Mouse (Mus musculus) C2C12 (cell line): ENCODE measurements around the gene Ifit2. TPM values are rescaled to one million over a fixed set of nuclear protein-coding genes. Genes with fewer than 3 reads are reported as not detected.
"Not testable (repeated sequence)": the region's sequence is repeated elsewhere in the genome, so short reads cannot be mapped to it uniquely, and the experiment has no call there.

ENCODE experiments used
- H3K27me3 ChIP-seq: one replicate; pipeline ENCODE4 v1.6.1; 2011; ENCODE audit not compliant: control insufficient read depth, insufficient read depth, insufficient read length
- H3K36me3 ChIP-seq: one replicate; pipeline ENCODE4 v1.6.1; 2011; ENCODE audit not compliant: control insufficient read depth, insufficient read depth
- H3K4me3 ChIP-seq: one replicate; pipeline ENCODE4 v1.5.1; 2011; ENCODE audit warnings: mild to moderate bottlenecking, control low read depth; ENCODE audit not compliant: poor library complexity, insufficient read depth, severe bottlenecking
- H3K79me2 ChIP-seq: one replicate; pipeline ENCODE4 v1.6.1; 2011; ENCODE audit not compliant: control insufficient read depth, insufficient read depth
- H3K79me3 ChIP-seq: one replicate; pipeline ENCODE4 v1.6.1; 2011; ENCODE audit warnings: low read depth, control low read depth
- H3ac ChIP-seq: one replicate; pipeline ENCODE3; 2011; ENCODE audit warnings: low read depth; ENCODE audit not compliant: control insufficient read depth, insufficient read length
- CEBPB ChIP-seq: IDR thresholded peaks from one replicate; pipeline ENCODE4 v1.6.1; 2011; ENCODE audit warnings: low read depth, mild to moderate bottlenecking, control low read depth, moderate library complexity
- CTCF ChIP-seq: IDR thresholded peaks from one replicate; pipeline ENCODE4 v1.5.1; 2011; ENCODE audit not compliant: control insufficient read depth, insufficient read depth, insufficient read length
- FOSL1 ChIP-seq: IDR thresholded peaks from one replicate; pipeline ENCODE4 v1.8.0; 2011; ENCODE audit warnings: mild to moderate bottlenecking, low read length; ENCODE audit not compliant: poor library complexity, insufficient read depth, severe bottlenecking
- MAX ChIP-seq: IDR thresholded peaks from one replicate; pipeline ENCODE4 v1.6.1; 2011; ENCODE audit warnings: mild to moderate bottlenecking, control low read depth
- MYOD1 ChIP-seq: IDR thresholded peaks from one replicate; pipeline ENCODE4 v1.6.1; 2011; ENCODE audit warnings: low read depth; ENCODE audit not compliant: control insufficient read depth, insufficient read length
- MYOG ChIP-seq: IDR thresholded peaks from one replicate; pipeline ENCODE4 v1.6.1; 2011; ENCODE audit not compliant: control insufficient read depth, insufficient read length; ENCODE audit errors: extremely low read depth
- USF1 ChIP-seq: IDR thresholded peaks from one replicate; pipeline ENCODE4 v1.6.1; 2011; ENCODE audit warnings: low read depth, mild to moderate bottlenecking, control low read depth, moderate library complexity
- polyA plus RNA-seq: library from polyadenylated mRNA; unstranded; fragments of >200 nt; fragmentation: generic; extraction: Trizol; gene quantifications from one replicate; pipeline ENCODE4 v1.2.1, GENCODE M21; 2012; ENCODE audit warnings: missing spikeins

Gene Ifit2
- polyA plus RNA-seq, 1 experiment = 1.6 TPM

DNA sequence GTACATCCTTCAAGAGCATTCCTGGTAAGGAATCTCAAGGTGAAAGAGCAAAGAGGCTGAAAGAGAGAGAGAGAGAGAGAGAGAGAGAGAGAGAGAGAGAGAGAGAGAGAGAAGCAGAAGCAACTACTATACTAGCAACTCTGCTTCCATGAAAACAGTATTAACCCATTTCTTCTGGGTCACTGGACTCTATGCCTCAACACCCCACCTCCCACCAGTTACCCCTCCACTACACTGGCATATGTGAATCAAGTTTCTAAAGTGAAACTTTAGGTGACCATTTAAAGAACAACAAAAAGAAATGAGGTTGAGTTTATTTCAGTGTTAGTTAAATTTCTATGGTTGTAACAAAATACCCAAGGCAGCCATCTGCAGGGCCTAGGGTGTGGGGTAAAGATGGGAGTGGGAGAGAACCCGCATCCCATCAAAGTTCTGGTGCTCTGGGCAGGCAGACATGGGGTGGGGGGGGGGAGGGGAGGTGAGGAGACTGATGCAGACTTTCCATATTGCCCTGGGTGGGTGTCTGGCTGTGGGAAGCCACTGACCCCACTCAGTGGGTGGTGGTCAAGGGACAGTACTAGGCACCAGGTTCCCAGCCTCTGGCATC, 15.8 kb downstream of the Ifit2 start:
- H3ac ChIP-seq = no peak overlapping the region
- H3K27me3 ChIP-seq = no peaks in the 10 kb centered on the region
- H3K79me3 ChIP-seq = no peaks in the 10 kb centered on the region
- TF ChIP-seq USF1 (no peak), FOSL1 (no peak), CTCF (no peak), MYOG (no peak), MYOD1 (no peak), CEBPB (no peak), MAX (no peak)
- H3K36me3 ChIP-seq = no peaks in the 10 kb centered on the region
- no peaks in the 10 kb centered on the region for H3K79me2 ChIP-seq
- H3K4me3 ChIP-seq = no peak overlapping the region

DNA sequence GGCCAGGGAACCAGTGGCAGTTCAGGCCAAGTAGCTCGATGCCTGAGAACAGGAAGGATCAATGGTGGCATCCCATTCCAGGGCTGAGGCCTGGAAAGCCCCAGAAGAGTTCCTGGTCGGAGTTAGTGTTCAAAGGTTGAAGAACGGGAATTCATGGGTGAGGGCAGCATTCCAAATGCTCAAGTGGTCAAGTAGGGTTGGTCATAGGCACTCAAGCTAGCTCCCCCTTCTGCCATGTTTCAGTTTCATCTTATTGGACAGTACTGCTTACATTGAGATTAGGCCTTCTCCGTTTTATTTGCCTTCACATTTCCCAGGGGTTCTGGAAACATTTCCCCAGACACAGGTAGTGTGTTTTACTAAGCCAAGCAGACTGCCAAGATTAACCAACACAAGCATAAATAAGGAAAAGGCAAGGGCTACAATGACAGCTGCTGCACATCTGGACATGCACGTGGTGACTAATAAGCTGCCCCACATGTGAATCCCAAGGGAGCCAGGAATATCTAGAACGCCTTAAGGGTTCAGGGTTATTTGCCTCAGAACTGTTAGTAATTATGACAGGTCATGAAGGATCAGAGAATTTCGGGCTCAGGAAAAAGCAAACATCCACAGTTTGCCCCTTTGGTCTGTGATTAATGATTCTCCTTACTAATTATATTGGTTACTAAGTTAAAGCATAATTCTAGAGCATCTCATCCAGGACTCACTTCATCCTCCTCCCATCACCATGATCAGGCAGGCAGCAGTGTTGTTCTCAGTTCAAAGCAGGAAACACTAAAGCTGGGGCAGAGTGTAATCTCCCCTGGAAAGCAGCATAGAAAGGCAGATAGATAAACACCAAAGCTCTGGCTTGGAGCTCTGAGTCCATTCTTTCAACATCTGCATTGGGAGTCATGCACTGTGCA, 18.7 kb downstream of the Ifit2 start:
- no peaks in the 10 kb centered on the region for H3K27me3 ChIP-seq
- H3K79me2 ChIP-seq = no peaks in the 10 kb centered on the region
- no peaks in the 10 kb centered on the region for H3K36me3 ChIP-seq
- no peak overlapping the region for H3K4me3 ChIP-seq
- H3K79me3 ChIP-seq = no peaks in the 10 kb centered on the region
- H3ac ChIP-seq = no peak overlapping the region
- TF ChIP-seq MAX (peak; percentile 28), MYOD1 (no peak)

- Histone ChIP-seq H3K36me3 (no peaks in the 10 kb centered on the region), H3K4me3 (no peak overlapping the region), H3K79me3 (no peaks in the 10 kb centered on the region), H3ac (no peak overlapping the region), H3K79me2 (no peaks in the 10 kb centered on the region), H3K27me3 (no peaks in the 10 kb centered on the region)
- no peak for TF ChIP-seq MYOG
Measured at GRCm38 (mm10) chr19:34569896-34570476, 19.5 kb downstream of the Ifit2 start.

DNA sequence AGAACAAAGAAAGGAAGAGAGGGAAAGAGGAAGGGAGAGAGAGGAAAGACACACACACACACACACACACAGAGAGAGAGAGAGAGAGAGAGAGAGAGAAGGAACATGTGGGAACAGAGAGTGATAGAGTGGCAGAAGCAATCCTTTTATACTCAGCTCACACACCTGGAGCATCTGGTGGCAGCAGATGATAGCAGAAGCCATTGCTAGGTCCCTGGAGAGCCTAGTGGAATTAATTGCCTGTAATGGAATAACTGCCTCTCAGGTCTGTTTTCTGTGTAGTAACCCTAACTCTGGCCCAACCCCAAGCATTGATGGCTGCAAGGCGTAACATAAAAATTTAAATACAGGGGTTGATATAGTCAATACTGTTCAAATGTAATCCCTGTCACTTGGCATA, 20.6 kb downstream of the Ifit2 start:
- no peaks in the 10 kb centered on the region for H3K36me3 ChIP-seq
- TF ChIP-seq MYOG (no peak), MYOD1 (no peak), MAX (no peak), CTCF (no peak), CEBPB (no peak), FOSL1 (no peak)
- no peaks in the 10 kb centered on the region for H3K79me2 ChIP-seq
- H3K4me3 ChIP-seq = no peak overlapping the region
- H3ac ChIP-seq = no peak overlapping the region
- H3K79me3 ChIP-seq = no peaks in the 10 kb centered on the region
- H3K27me3 ChIP-seq = no peaks in the 10 kb centered on the region

GRCm38 (mm10) chr19:34573650-34574049, 23.2 kb downstream of the Ifit2 start:
- Histone ChIP-seq H3K27me3 (no peaks in the 10 kb centered on the region), H3K36me3 (no peaks in the 10 kb centered on the region), H3K79me3 (no peaks in the 10 kb centered on the region), H3K79me2 (no peaks in the 10 kb centered on the region), H3ac (no peak overlapping the region), H3K4me3 (no peak overlapping the region)
- TF ChIP-seq CEBPB (no peak), CTCF (no peak), MYOG (no peak), MYOD1 (no peak), FOSL1 (no peak), USF1 (no peak), MAX (no peak)

- Histone ChIP-seq H3K79me3 (no peaks in the 10 kb centered on the region), H3K27me3 (no peaks in the 10 kb centered on the region), H3ac (no peak overlapping the region), H3K36me3 (no peaks in the 10 kb centered on the region), H3K4me3 (no peak overlapping the region), H3K79me2 (no peaks in the 10 kb centered on the region)
- TF ChIP-seq CEBPB (no peak), MYOD1 (no peak), USF1 (no peak), CTCF (no peak), FOSL1 (no peak), MYOG (no peak), MAX (no peak)
Measured at GRCm38 (mm10) chr19:34577121-34577520, 26.6 kb downstream of the Ifit2 start.

- not testable (repeated sequence) for H3K4me3 ChIP-seq, H3K79me2 ChIP-seq, H3ac ChIP-seq, H3K79me3 ChIP-seq, H3K27me3 ChIP-seq, H3K36me3 ChIP-seq
Measured at GRCm38 (mm10) chr19:34582696-34583095, 32.2 kb downstream of the Ifit2 start.

- H3K79me3 ChIP-seq, H3K27me3 ChIP-seq, H3ac ChIP-seq, H3K79me2 ChIP-seq, H3K4me3 ChIP-seq, H3K36me3 ChIP-seq: not testable (repeated sequence)
Measured at GRCm38 (mm10) chr19:34583126-34583766, 32.8 kb downstream of the Ifit2 start, which contains the start of gene Ifit3. Ifit3 (plus strand) TSS chr19:34583531.
